Mouse (Mus musculus) E14TG2a.4 (cell line): Measurements from ENCODE around the gene Relt.

Experiments used
- CTCF ChIP-seq: conservative IDR thresholded peaks from 2 replicates; pipeline ENCODE4 v1.5.1; 2014; ENCODE audit warnings: low read length
- NANOG ChIP-seq: IDR thresholded peaks from 2 replicates; pipeline ENCODE4 v1.6.1; 2014; ENCODE audit warnings: borderline replicate concordance, low read length, mixed read lengths

DNA sequence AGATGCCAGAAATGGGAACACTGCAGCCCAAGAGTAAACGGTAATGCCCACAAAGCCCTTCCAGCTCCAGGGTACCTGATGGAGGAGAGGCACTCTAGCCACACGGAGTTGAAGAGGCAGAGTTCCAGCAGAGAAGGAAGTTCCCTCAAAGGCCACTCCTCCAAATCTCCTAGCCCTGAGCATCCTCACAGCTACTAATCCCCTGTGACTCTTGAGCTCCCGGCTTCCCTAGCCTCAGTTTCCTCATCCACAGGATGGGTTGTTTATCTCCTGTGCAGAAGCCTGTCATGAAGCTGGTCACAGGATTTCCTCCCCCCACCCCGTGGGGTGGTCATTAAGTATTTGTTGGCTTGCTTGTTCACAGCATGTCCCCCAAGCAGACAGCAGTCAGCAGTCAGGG is 7.9 kb downstream of the Relt start:
- TF ChIP-seq CTCF (no peak), NANOG (no peak)
